Mouse (Mus musculus) T-helper 2 cell (primary cell): ENCODE results near the gene Chst11.

Experiments used
- in situ Hi-C: fragments of 300-600 bp; cut with MboI, MseI; formaldehyde crosslinking; loops from one replicate; pipeline ENCODE4 v1.15.1; 2025; ENCODE audit warnings: high pct_unique_total_duplicates

Chst11 gene

DNA sequence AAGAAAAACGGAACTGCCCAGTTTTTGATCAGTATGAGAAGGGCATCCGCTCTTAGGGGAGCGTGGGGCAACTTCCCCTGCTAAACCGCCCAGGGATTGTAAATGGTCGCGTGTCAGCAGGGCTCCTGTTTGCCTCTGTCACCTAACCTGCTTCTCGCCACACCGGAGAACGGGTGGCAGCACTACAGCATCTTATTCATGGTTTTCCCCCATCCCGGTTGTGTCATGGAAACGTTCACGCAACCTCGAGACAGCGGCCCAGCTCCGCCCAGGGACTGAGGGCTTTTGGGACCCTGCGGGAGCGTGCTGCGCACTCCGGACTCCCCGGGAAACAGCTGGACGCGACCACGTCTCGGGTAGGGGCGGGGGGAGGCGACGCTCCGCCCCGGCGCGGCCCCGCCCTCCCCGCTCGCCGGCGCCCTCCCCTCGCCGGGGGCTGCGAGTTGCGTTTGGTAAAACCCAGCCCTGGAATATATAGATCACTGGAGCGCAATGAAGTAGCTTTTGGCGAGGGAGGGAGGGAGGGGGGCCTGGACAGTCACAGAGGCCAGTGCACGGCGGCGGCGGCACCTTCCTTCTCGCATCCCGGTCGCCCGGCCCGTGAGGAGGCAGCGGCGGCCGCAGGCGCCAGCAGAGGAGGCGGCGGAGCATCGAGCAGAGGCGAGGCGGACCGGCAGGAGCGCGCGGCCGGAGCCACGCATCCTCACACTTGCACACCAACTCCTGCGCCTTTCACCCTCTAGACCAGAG is at the start of gene Chst11:
Chst11 (plus strand) TSS at position 549 of the 750 bp plus-strand sequence.
- in situ Hi-C loops: no loop called here

DNA sequence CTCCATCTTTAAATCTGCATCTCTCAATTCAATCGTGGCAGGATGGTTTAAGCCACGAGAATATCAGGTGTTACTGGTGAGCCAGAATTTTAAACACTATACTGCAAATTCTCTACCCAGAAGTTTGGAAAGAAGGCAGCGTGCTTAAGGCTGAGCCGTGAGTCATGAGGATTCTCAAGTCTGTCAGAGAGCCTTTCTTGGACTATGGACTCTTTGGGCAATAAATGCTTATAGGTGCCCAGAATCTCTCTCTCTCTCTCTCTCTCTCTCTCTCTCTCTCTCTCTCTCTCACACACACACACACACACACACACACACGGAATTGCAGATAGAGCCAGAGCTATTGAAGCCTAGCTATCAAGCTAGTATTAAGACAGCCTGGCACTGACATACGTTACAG is 49.5 kb upstream of the Chst11 start:
- in situ Hi-C loops: no loop called here

DNA sequence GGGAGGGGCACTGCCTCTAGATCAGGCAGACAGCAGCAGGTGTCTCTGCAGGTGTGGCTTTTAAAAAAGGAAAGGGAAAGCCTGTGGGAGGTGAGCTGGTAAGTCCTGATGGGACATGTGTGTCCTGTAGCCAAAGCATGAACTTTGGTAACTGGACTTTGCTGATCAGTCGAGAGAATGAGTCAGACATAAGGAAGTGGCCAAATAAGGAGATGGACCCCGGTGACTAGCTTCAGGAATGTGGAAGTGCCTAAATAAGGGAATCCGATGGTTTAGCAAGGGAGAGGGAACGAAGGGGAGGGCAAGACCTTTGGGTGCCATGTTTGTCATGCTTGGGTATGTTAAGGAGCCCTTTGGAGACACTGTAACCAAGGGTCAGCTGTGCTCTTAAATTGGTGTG is 31.9 kb upstream of the Chst11 start:
- in situ Hi-C loops: no loop called here

DNA sequence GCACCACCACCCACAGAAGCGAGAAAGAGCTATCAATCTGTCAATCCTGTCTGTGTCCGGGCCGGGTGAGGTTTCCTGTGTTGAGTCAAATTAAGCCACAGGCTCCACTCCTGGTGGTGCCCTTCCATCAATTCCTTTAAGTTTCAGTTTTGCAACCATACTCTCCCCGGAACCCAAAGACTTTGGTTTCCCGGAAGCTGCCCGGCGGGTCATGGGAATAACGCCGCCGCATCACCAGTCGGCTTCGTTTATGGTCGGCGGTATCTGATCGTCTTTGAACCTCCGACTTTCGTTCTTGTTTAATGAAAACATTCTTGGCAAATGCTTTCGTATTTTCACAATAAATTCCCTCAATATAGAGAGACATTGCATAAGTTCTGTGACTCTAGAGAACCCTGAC is 30.2 kb upstream of the Chst11 start:
- in situ Hi-C loops: no loop called here

DNA sequence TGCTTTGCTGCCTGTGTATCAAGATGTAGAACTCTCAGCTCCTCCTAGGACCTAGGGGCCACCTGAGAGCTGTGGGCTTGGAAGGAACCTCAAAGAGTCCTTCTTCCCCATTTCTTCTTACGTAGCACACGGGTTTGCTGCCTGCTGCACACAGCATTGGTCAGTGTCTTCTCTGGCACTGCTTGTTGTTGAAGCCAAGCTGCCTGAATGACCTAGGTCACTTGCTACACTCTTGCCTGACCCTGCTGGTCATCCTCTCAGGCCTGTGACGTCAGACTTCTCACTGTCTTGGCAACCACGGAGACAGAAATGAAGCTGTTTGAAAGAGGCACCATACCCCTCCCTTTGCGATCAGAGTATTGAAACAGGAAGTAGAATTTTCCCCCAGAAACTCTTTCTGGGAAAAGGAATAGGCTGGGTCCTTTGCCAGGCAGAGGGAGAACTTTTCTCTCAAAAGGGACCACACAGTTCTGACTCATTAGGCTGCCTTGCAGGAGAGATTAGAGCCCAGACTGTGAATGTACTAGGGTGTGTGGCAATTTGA is 27.0 kb upstream of the Chst11 start:
- in situ Hi-C loops: no loop called here

DNA sequence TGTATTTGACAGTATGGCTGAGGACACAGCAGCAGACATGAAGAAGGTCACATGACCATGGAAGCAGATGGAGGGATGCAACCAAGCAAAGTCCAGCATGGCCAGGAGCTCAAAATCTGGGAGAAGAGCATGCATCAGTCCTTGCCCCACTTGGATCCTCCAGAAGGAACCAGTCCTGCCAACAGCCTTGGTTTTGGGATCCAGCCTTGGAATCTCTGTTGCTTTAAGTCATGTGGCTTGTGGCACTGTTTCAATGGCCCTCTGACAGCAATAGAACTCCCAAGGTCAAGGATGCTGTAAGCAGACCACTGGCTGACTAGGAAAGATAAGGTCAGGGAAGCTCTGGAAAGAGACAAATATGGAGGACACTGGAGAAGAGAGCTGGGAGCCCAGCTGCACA is 26.0 kb upstream of the Chst11 start:
- in situ Hi-C loops: no loop called here

DNA sequence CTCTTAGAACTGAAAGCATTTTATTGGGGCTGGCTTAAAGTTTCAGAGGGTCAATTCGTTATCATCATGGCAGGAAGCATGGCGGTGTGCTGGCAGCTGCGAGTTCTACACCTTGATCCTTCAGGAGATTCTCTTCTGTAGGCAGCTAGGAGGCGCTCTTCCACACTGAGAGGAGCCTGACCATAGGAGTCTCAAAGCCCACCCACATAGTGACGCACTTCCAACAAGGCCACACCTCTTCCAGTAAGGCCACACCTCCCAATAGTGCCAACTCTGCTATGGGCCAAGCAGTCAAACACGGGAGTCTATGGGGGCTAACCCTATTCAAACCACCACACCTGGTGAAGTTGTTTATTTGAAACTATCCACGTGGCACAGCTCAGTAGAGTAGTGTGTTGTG is 24.0 kb upstream of the Chst11 start:
- in situ Hi-C loops: loop anchor here (10.0 kb wide), 1 partner anchor 1473 kb away; no protein-coding TSS in a partner anchor

DNA sequence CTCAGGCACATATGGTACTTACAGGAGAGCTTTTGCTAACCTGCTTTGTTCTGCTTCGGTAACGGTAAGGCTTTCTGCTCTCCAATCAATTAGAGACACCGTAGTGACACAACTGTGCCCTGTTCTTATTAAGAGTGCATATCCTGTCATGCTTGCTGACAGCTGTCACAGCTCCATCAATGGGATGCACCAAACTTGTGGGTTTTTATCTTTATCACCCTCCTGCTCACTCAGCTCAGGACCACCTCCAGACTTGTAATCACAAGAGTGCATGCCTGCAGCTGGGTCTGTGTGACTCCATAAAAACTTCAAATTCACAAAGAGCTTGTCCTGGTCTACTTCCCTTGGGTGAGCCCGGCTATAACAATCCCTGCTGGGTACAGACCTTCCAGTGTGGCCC is 23.3 kb upstream of the Chst11 start:
- in situ Hi-C loops: loop anchor here (10.0 kb wide), 1 partner anchor 1473 kb away; no protein-coding TSS in a partner anchor

DNA sequence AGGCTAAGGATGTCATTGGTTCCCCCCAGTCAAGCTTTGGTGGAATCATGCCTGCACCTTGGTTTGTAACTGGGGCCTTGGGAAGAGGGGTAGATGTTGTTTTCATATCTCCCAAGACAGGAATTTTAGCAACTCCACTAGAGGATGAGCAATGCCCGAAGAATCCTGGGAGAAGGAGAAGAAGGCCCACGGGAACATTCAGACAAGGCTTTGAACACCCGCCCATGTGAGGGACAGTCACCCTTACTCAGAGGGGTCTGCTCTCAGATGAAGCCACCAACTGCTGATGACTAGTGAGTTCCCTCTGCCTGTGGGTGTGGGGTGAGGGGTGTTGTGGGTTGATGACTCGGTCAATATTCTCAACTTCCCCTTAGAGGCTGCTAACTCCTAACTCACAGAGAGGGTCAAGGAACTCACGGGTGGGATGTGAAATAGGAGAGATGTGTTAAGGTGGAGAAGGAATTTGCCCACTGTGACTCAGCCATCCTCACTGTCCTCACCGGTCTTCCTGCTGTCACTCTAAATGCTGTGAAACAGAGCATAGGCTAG is 22.8 kb upstream of the Chst11 start:
- in situ Hi-C loops: loop anchor here (10.0 kb wide), 1 partner anchor 1472 kb away; no protein-coding TSS in a partner anchor

DNA sequence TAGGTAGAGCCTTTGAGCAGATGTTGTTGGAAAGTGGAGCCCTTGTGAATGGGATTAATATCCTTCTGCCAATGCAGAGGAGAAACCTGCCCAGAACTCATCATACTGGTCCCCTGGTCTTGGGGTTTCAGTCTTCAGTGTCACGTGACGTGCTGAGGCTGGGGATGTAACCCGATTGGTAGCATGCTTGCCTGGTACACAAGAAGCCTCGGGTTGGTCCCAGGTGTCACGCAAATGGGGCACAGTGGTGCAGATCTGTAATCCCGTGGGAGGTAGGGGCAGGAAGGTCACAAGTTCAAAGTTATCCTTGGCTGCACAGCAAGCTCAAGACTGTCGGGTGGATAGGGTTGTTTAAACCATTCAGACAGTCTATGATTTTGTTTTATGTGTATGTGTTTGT is 20.8 kb upstream of the Chst11 start:
- in situ Hi-C loops: loop anchor here (10.0 kb wide), 1 partner anchor 1470 kb away; no protein-coding TSS in a partner anchor

DNA sequence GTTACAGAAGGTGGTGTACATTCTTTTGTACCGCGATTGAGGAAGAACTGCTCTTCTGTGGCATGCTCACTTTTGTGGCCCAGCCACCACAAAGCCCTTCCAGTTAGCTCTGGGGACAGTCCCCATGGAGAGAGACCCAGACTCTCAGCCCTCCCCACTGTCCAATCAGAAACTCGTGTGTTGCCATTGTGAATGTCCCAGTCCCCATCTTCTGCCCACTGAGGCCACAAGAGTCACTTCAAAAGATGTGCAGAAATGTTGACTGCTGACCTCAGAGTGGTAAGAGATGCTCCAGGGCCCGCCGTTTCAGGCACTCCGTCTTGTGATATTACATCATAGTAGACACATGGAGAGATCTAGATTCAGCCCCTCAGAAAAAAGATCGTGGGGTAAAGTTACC is 18.6 kb upstream of the Chst11 start:
- in situ Hi-C loops: loop anchor here (10.0 kb wide), 1 partner anchor 1468 kb away; no protein-coding TSS in a partner anchor

DNA sequence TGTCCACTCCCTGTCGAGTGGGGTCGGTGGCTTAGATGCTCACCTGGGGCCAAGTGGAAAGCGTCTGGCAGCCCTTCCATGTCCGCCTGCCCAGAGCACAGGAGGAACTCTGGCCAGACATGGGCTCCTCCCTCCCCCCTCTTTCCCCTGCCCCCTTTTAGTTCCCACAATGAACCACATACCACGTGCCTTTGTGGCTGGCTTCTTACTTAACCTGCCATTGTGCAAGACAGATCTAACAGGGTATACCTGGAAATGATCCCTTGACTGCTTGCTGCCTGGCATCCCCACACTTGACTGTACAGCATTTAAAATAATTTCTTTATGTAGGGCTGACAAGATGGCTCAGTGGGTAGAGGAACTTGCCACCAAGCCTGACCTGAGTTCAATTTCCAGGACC is 15.7 kb upstream of the Chst11 start:
- in situ Hi-C loops: loop anchor here (10.0 kb wide), 1 partner anchor 1465 kb away; no protein-coding TSS in a partner anchor

DNA sequence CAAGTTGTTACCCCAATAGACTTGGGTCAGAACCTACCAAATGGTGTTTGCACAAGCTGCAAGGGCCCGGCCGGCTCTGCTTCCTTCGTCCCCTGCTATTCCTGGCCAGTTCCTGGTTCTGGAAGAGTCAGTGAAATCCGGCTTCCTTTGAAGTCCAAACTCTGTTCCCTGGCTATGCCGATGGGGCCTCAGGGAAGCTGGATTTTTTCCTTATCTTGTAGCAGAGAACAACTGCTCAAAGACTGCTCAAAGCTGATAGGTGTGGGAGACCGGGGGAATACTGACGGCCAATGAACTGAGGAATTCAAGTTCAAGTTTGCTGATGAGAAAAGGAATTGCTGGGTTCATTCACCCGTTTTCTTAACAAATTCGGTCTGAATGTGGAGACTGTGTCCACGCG is 13.7 kb upstream of the Chst11 start:
- in situ Hi-C loops: no loop called here

DNA sequence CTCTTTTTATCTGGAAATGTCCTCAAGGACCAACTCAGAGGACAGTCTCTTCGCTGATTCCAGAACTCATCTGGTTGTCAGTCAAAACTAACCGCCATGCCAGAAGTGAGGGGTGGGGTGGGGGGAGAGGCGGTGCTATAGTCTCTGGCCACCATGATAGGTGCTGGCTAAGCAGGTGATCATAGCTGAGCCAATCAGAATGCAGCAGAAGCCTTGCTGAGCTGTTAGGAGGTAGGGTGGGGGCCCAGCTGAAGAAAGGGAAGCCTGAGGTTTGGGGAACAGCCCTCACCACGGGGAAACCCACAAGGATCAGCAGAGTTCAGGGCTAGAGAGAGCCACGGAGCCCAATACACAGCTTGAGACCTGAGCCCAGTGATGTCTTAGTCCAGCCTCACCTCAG is 11.1 kb upstream of the Chst11 start:
- in situ Hi-C loops: no loop called here

DNA sequence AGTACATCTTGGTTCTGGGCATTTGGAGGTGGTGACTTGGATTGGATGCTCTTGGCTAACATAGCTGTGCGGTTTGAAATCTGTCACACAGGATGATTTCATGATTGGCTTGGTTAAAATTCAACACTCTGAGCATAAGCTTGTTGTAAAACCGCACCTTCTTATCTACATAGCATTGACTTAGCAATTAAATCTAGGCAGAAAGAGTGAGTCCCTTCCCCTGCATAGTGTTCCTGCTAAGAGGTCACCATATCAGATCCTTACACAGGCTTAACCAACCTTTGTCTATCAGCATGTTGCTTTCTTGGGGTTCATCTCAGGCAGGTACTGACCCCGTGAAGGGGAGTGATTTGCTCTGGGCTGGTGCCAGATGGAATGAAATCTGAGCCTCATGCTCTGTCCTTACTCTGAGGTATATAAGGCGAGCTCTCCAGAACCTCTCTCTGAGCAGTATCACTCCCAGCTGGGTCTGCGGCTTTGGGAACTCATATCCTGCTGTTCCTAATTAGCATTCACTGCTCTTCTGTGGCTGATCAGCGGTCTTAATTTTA is 10.6 kb upstream of the Chst11 start:
- in situ Hi-C loops: no loop called here

DNA sequence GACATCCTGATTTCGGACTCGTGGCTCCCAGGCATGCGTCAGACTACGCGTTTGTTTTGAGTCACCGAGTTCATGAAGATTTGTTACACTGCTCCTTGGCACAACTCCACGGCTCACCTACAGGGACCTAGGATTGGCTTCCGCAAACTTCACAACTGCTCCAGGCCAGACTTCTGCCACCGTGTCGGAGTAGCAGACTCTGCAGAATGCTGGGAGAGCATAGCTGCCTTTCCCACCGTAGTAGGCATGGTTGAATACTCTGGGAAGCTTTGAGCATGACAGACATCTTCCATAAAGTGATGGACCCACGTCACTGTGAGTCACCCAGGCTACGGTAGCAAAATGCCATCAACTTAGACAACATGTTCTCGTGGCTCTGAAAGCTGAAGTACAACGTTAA is 9.5 kb upstream of the Chst11 start:
- in situ Hi-C loops: no loop called here

DNA sequence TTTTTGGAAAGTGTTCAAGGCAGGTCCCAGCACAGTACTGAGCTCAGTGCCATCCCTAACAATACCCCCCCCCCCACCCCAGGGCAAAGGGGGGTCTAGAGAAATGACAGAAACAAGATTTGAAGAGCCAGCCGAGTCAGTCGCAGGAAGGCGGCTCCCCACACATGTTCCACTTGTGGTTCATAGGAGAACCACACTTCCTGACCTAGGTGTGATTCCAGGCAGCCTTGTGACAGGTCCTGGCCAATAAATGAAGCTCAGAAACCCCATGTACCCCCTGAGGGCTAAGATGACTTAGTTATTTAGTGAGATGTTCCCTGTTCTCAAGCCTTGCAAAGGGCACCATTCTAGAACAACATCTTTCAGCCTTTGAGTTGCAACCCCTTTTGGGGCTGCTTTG is 3.0 kb upstream of the Chst11 start:
- in situ Hi-C loops: no loop called here

DNA sequence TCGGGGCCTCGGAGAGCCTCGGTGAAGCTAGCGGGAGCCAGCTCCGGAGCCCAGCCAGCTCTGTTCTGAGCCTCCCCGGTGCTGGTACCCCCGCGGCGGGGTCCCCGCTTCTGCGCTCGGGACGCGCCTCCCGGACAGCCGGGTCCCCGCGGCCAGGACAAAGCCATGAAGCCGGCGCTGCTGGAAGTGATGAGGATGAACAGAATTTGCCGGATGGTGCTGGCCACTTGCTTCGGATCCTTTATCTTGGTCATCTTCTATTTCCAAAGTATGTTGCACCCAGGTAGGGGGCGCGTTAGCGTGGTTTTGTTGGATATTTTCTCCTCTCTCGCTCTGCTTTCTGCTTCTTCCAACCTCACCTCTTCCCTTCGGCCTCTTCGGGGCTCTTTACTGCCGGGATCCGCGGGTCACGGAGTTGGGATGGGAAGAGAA is 418 bp downstream of the Chst11 start:
- in situ Hi-C loops: no loop called here

DNA sequence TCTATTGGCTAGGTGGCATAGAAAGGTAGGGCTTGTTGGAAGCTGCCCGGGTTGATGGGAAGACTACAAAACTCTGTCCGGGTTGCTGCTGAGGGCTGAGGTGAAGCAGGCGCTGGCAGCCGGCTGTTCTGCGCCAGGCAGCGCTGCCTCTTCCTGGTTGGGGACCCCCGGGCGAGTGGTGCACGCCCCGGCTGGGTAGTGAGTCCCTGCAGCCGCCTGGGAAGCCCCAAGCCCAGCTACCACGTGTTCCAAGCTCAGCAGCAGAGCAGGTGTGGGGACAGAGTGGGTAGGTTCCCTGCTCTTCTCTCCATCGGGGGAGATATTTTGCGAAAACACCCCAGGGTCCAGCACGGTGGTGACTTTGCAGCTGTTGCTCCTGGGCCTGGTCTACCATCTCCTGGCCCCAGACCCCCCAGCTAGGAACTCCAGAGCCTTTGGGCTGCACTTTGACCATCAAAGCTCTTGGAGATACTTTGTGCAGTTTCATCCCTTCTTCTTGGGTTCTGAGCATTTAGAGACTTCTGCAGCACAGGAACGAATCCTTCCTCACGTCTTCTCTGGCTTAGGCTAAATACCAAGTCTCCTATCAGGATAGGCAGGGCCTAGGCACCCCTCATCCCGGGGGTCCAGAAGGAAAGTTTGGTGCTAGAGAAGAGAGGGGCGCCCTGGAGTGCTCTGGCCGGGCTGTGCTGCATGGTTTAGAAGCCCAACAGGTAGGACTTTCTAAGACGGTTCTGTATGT is 1.1 kb downstream of the Chst11 start:
- in situ Hi-C loops: no loop called here

DNA sequence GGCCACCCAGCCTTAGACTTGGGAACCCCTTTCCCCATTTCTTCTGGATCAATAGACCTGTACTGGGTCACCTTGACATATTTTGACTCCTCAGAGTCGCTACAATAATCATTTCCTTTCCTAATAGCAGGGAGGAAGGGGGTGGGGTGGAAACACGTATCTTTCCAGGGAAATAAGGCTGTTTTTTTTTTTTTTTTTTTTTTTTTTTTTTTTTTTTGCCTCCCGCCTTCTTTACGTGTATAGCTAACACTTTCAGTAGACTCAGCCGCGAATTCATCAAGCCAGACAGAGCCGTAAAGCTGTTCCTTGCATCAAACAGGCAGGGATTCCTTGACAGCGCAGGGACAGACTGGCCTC is 1.7 kb downstream of the Chst11 start:
- in situ Hi-C loops: no loop called here

DNA sequence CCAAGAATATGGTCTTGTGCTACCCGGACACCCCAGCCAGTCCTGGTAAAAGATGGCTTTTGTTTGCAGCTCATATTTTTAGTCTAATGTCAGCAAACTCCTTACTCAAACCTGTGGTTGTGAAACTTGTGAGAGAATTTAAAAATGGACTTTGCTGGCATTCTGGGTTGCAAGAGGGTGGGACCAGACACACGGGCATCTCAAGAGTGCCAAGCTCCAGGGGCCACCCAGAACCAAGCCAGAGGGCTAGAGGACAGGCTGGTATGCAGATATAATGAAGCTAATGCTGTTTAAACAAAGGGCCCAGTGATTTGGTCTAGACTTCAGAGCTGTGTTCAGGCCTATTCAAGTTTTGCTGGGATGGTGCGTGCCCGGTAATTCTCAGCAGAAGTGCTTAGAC is 2.1 kb downstream of the Chst11 start:
- in situ Hi-C loops: no loop called here

DNA sequence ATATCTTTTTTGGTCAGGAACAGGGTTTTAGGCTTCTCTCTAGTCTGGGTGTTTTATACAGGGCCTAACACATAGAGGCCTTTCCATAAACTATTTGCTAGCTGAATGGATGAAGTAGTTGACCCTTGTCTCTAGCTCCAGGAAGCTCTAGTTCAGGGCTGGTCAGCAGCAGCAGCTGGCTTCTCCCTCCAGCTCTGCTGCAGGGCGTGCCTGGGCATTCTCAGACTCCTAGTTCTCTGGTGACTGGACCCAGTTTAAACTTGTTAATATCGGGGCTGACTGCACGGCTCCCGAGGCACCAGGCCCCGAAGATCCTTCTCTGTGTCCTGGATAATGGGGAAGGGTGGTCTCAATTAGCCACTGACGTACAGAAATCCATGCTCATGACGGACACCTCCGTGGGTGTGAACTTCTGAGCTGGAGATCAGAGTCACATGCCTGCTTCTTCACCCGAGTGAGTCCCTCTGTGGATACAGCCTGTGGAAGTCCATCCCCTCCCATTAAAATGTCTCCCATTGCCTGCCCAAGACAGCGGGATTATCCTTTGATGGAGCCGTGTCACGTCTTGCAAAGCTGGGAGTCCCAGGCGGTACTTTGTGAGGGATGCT is 4.2 kb downstream of the Chst11 start:
- in situ Hi-C loops: no loop called here
